Mouse (Mus musculus): ENCODE measurements around the gene Srrt.

GRCm38 (mm10) chr5:137307071-137307912, at the start of gene Srrt:
- TF ChIP-seq TAL1 (IDR thresholded peaks at IDR 0.05; ENCODE audit: low read length) (no peak), GATA1 (IDR thresholded peaks at IDR 0.05; ENCODE audit: low read length) (no peak)

Data from erythroblast, embryonic 14.5 days (primary cell).